Mouse (Mus musculus): Measurements from ENCODE around the gene Sgo2a. TPM values are rescaled to one million over a fixed set of nuclear protein-coding genes. Genes with fewer than 3 reads are reported as not detected.

The Sgo2a gene
- polyA plus RNA-seq, 1 experiment from 2014 or later, result 3.3 TPM

- H3K4me2 ChIP-seq, result no peak overlapping the region
- no peak overlapping the region for H3K27ac ChIP-seq (replicated peaks)
- no peak for ATAC-seq (ENCODE audit: low read depth)
- H3K27me3 ChIP-seq, result no peaks in the 10 kb centered on the region
- H3K4me3 ChIP-seq, result no peak overlapping the region
- H3K4me1 ChIP-seq (replicated peaks), result no peaks in the 10 kb centered on the region
- no peak overlapping the region for H3K9ac ChIP-seq
- no peaks in the 10 kb centered on the region for H3K36me3 ChIP-seq
- H3K9me3 ChIP-seq, result no peaks in the 10 kb centered on the region
- 97% methylated on average over 1 of the region's 1 CpGs for WGBS
Measured at GRCm38 (mm10) chr1:58071509-58071908, 75.7 kb downstream of the Sgo2a start.

DNA sequence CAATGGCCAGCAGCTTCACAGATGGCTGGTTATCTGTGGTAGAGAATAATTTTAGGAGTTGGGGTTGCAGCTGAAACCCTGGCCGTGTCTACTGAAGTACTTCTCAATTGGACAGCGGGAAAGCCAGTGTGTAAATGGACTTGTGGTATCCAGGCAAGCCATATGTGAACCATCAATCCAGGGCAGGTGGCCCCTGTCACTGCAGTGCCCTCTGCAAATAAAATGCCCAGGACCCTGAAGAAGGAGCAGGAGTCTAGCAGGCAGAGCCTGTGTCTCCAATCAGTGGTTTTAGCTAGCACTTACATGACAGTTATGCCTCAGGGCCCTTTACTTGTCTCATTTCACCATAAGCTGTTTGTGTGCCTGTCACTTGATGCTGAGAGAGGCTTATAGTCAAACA is 76.6 kb downstream of the Sgo2a start:
- Histone ChIP-seq H3K9me3 (no peaks in the 10 kb centered on the region), H3K4me2 (no peak overlapping the region), H3K4me1 (replicated peaks) (no peaks in the 10 kb centered on the region), H3K27me3 (no peaks in the 10 kb centered on the region), H3K27ac (replicated peaks) (no peak overlapping the region), H3K4me3 (no peak overlapping the region), H3K36me3 (no peaks in the 10 kb centered on the region), H3K9ac (no peak overlapping the region)
- ATAC-seq (ENCODE audit: low read depth), result no peak
- 64% methylated on average over 2 of the region's 2 CpGs for WGBS

DNA sequence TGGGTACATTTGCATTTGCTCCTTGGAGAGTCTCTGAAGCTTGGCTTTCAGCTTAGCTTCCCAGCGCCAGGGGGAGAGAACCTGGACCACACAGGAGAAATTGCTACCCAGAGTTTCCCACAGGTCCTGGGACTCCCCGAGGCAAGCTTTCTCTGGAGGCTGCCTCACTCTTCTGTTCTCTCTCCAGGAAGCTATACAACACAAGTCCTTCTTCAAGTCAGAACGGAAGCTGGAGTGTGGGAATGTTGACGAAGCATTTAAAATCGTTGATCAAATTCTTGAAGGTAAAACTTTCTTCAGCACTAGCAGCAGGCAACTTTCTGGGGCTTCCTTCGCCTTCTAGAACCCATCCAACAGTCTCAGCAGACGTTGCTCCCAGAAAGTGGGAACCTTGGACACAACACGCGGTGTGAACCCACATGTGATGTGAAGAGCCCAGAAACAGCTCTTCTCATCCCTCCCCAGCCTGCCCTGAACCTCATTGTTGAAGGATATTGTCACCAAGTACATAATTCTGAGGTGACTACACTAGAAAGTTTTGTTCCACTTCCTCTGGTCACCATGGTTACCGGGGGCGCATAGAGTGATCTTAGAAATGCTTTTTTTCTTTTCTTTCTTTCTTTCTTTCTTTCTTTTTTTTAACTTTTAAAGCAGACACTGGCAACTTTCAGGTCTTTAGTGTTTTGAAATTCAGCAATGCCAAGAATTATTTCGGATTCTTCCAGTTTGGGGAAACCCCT is 77.4 kb downstream of the Sgo2a start:
- WGBS, result 73% methylated on average over 12 of the region's 12 CpGs
- Histone ChIP-seq H3K36me3 (no peaks in the 10 kb centered on the region), H3K4me1 (replicated peaks) (no peaks in the 10 kb centered on the region), H3K27me3 (no peaks in the 10 kb centered on the region), H3K27ac (replicated peaks) (no peak overlapping the region), H3K9ac (no peak overlapping the region), H3K4me2 (no peak overlapping the region), H3K4me3 (no peak overlapping the region), H3K9me3 (no peaks in the 10 kb centered on the region)
- ATAC-seq (ENCODE audit: low read depth), result no peak

DNA sequence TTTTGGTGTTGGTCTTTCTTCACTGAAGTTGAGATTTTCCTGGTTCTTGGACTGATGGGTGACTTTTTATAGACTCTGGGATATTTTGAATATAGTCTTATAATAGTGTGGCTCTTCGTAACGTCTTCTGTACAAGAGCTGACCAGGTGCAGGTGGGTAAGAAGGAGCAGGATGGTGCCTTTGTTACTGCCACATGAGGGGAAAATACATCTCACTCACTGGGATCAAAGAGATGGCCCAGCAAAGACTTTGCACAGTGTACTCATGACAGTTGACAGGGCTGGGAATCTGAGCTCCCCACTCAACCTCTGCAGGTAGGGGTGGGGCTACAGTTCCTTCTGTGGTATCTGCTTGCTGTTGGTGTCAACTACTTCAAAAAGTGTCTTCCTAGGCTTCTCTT is 78.5 kb downstream of the Sgo2a start:
- H3K4me3 ChIP-seq, result no peak overlapping the region
- no peaks in the 10 kb centered on the region for H3K9me3 ChIP-seq
- H3K27ac ChIP-seq (replicated peaks), result no peak overlapping the region
- H3K4me2 ChIP-seq, result no peak overlapping the region
- H3K4me1 ChIP-seq (replicated peaks), result no peaks in the 10 kb centered on the region
- no peaks in the 10 kb centered on the region for H3K27me3 ChIP-seq
- H3K36me3 ChIP-seq, result no peaks in the 10 kb centered on the region
- ATAC-seq (ENCODE audit: low read depth), result no peak
- WGBS, result 92% methylated on average over 2 of the region's 2 CpGs
- no peak overlapping the region for H3K9ac ChIP-seq

Other genes with a start within 250 kb of the Sgo2a start
- 52.5 and 53.1 TPM in 2 replicates for gene Spats2l, start 221.8 kb upstream of the Sgo2a start, polyA plus RNA-seq (2015; fragmentation: Nextera tagmentation; extraction: Ambion mirVana)
- gene Kctd18, start 23.0 kb downstream of the Sgo2a start, polyA plus RNA-seq (2015; fragmentation: Nextera tagmentation; extraction: Ambion mirVana), result 23.3 and 23.8 TPM in 2 replicates
- gene Aox1, start 34.0 kb downstream of the Sgo2a start, polyA plus RNA-seq (2015; fragmentation: Nextera tagmentation; extraction: Ambion mirVana), result 0.10 and 0.14 TPM in 2 replicates
- gene Aox3, start 117.2 kb downstream of the Sgo2a start, polyA plus RNA-seq (2015; fragmentation: Nextera tagmentation; extraction: Ambion mirVana), result 0.17 and 0.28 TPM in 2 replicates
- 0.08 and 0.32 TPM in 2 replicates for gene Aox4, start 214.4 kb downstream of the Sgo2a start, polyA plus RNA-seq (2015; fragmentation: Nextera tagmentation; extraction: Ambion mirVana)